Mouse (Mus musculus): ENCODE data around the gene 1600002K03Rik.

Gene 1600002K03Rik

DNA sequence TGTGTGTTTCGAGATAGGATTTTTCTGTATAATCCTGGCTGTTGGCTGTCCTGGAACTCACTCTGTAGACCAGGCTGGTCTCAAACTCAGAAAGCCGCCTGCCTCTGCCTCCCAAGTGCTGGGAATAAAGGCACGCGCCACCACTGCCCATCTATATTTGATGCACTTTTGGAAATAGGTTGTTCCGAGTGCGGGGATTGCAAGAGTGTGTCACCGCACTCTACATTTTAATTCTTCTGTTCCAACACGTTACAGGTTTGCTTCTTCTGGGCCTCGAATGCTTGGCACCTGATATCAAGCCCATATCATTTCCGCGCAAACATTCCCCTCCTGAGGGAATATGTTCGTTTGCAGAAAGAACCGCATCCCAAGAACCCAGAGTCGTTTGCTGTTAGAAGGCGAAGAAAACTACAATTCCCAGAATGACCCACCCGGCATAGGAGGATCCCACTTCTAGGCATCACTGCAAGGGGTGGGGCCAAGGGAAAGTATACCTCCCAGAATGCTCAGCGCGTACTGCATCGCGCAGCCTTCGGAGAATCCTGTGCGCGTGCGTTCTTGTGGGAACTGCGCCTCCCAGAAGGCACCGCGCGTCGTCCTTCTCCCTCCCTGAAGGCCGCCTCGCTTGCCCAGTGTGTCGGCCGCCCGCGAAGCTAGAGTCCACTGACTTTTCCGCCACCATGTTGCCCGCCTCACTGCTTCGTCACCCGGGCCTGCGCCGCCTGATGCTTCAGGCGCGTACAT, 30.8 kb upstream of the 1600002K03Rik start:
- DNase-seq, result peak; percentile 91

- DNase-seq, result no peak
Measured at GRCm38 (mm10) chr10:80142530-80142925, 30.2 kb upstream of the 1600002K03Rik start.

GRCm38 (mm10) chr10:80143664-80144063, 29.1 kb upstream of the 1600002K03Rik start:
- peak; percentile 47 for DNase-seq

DNA sequence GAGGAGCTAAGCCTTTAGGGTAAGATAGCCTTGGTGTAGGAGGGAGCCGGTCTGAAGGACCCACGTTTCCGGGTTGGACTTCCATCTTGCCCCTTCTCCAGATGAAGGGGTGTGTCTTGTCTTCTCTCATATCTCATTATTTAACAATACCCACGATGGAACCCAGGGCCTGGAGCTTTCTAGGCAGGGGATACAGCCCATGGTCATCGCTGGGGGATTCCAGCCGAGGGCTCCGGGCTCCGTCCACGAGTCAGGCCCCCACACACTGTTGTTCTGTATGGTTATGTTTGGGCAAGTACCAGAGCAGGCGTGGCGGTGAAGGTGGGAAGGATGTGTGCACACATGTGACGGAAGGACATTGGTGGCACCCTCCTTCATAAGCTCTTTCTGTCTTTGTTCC, 28.6 kb upstream of the 1600002K03Rik start:
- peak; percentile 37 for DNase-seq

- DNase-seq, result peak; percentile 84
Measured at GRCm38 (mm10) chr10:80144864-80145838, 27.6 kb upstream of the 1600002K03Rik start.

- DNase-seq, result peak; percentile 66
Measured at GRCm38 (mm10) chr10:80145896-80146295, 26.8 kb upstream of the 1600002K03Rik start.

DNA sequence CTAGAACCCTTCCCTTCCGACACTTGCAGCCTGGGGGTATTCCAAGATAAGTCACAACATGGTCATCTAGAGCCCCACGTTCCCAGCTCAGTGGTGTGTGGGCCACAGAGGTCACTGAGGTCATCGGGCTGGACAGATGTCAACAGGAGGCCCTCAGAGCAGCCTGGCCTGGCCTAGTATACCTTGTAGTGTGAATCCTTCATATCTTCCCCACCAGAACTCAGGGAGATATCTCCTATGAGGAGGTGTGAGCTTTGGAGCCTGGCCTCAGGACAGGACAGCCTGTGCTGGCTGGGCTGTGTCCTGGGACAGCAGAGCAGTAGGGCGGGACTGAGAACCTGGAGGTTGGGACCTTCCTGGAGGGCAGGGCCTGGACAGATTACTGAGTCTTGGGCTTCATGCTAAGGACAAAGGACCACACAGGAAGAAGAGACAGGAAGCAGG, 26.2 kb upstream of the 1600002K03Rik start:
- peak; percentile 50 for DNase-seq

- peak; percentile 51 for DNase-seq
Measured at GRCm38 (mm10) chr10:80147146-80147718, 25.5 kb upstream of the 1600002K03Rik start.

DNA sequence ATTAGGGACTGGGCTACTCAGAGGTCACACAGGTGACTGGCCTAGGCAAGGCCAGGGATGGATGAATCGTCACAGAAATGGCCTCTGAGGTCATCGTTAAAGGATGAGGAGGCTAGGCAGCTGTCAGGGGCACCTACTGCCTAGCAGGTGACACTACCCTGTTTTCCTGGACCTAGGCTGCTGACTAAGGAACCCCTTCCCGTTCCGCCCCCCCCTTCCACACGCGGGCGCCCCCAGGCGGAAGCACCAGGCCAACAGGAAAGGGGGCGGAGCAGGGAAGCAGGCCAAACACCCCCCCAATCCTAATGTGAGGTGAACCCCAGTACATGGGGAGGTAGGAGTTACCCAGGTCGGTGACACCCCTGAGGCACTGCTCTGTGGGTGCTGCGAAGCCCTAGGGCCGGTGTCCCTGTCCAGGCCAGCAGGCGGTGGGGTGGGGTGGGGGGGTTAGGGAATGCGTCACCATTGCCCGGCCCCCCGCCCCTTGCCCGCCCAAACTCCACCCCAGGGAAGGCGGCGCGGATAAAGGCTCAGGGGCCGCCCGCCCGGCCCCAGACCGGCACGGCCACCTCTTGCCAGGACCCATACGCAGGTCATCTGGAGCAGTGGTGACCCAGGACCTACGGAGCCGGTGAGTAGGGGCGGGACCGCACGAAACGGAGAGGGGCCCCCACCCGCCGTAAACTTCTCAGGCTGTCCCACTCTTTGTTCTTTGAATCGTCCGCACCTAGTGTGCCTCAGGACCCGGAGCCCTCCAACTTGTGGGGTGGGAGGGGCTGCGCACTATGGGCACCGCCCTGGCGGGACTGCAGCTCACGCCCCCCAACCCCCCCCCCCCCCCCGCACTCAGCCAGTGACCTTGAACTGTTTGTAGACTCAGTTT, 24.8 kb upstream of the 1600002K03Rik start, which contains the start of gene Midn:
TSS of gene Midn (plus strand) at position 554 of the 883 bp plus-strand sequence.
- DNase-seq, result peak; percentile 79

DNA sequence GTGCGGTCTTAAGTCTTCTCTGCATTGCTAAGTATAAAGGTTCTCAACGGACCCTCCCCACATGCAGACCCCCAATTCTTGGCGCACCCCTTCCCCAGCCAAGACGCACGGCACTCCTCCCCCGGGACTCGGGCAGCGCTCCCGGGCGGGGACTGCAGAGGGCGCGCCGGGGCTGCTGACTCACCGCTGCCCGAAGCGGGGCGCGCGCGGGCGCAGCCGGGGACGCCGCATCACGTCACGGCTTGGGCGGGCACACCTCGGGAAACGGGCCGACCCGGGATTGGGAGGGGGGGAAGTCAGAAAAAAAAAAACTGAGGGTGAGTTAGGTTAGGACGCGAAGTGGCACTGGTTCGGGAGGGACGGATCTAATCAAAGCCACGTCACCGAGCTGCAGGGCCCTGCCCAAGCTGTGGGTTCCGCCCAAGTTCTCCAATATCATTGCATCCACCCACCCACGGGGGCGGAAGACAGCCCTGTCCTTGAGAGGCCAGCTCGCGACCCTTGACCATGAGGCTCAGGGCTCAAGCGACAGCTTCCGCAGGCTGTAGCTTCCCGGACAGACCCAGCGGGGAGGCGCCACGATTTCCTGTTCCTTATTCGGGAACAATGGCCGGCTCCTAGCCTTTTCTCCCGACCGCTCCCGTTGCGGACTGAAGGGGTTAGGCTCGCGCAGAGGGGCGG, 24.0 kb upstream of the 1600002K03Rik start:
- DNase-seq, result peak; percentile 96

DNA sequence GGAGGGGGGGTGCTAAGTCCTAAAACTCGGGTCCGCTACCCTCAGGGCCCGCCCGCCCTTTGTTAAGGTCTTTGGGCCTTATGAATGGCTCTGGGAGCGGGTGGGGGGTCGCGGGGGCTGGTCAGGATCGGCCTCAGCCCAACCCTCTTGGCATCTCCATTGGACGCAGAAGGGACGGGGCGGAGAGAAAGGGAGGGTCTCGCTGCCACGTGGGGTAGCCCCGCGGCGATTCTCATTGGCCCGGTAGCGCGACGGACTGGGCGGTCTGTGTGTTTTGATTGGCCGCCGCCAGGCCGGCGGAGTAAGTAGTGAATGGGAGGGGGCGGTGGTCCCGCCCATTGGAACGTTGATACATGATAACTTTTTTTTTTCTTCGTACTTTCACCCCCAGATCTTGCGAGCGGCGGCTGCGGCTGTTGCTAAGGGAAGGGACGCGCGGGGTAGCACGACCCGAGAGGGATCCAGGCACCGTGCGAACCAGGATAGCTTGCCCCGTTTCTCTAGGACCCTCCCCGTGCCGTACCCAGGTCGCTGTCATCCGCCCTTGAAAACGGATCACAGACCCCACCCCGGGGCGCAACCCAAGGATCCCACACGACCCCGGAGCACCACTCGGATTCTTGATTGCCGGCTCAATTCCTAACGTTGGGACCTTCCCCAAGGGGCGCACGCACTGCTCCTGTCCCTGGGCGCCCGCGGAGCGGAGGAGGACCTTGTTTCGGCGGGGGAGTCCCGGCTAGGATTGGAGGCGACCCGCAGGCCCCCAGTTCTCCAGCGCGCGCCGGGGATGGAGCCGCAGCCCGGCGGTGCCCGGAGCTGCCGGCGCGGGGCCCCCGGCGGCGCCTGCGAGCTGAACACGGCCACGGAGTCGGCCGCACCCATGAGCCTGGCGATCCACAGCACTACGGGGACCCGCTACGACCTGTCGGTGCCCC, 23.2 kb upstream of the 1600002K03Rik start:
- peak; percentile 94 for DNase-seq

GRCm38 (mm10) chr10:80150226-80151210, 22.2 kb upstream of the 1600002K03Rik start:
- DNase-seq, result peak; percentile 75

GRCm38 (mm10) chr10:80151211-80152034, 21.3 kb upstream of the 1600002K03Rik start:
- peak; percentile 62 for DNase-seq

DNA sequence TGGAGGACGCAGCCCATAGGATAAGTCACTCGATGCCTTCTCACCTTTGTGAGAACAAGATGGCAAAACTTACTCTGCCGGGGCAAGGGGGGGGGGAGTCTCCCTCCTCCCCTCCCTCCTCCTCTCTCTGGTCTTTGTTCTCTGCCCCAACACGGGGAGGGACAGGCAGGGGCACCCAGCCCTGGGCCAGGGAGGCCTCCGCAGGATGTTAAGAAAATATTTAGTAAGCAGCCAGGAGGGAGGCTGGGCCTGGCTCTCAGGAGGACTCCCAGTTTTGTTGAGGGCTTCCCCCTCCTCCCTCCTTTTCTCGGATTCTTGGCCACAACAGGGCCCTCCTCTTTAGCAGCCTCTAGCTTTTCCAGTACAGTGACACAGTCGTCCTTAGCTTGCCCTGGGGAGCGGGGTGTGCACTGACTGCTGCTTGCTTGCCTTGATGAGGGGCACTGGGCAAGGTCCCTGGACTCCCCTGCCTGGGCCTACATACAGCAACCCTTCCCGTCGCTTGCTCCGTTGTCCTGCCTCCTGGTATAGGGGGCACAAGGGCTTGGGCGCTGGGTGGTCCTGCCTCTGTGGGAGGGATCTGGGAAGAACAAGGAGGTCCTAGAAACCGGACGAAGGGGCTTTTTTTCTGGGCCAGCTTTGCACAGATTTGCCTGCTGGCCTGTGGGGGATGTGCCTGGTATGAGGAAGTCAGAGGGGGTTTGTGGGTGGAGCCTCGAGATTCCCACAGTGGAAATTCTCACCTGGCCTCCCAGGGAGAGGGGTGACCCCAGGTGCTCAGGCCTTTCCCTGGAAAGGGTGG, 20.5 kb upstream of the 1600002K03Rik start:
- DNase-seq, result no peak

DNA sequence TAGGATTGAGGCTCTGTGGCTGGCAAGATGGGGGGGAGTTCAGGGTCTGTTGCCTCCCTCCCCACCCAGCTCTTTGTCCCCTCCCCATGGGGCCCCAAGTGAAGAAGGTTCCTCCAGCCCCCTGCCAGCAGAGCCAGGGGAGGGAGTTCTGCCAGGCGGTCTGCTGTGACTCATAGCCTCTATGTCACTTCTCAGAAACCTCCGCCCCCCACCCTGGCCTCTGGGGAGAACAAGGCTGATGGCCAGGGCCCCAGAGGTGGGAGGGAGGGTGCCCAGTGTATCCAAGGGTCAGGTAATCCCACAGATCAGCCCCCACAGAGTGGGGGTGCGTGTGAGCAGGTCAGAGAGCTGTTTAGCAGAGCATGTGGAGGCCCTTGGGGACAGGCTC, 19.9 kb upstream of the 1600002K03Rik start:
- no peak for DNase-seq

- DNase-seq, result no peak
Measured at GRCm38 (mm10) chr10:80153713-80154112, 19.0 kb upstream of the 1600002K03Rik start.

GRCm38 (mm10) chr10:80154384-80154783, 18.4 kb upstream of the 1600002K03Rik start:
- no peak for DNase-seq
